Mouse (Mus musculus): ENCODE measurements around the gene Abcd4. TPM values are rescaled to one million over a fixed set of nuclear protein-coding genes. Genes with fewer than 3 reads are reported as not detected.

Abcd4 gene
- polyA plus RNA-seq, 1 experiment, result 20.9 TPM

- H3K9ac ChIP-seq (ENCODE audit: low read depth, poor library complexity, severe bottlenecking), result no peak overlapping the region
- peaks cover 3% of the 10 kb centered on the region for H3K4me1 ChIP-seq (ENCODE audit: control insufficient read depth, insufficient read depth, low read length)
- no peak overlapping the region for H3K4me3 ChIP-seq (ENCODE audit: low read depth, low read length)
- no peak for TF ChIP-seq POLR2A (IDR thresholded peaks at IDR 0.05; ENCODE audit: insufficient read depth, low read length)
- no peak for TF ChIP-seq CTCF (IDR thresholded peaks at IDR 0.05; ENCODE audit: low read depth, low read length)
- TF ChIP-seq EP300 (IDR thresholded peaks at IDR 0.05; ENCODE audit: insufficient read depth, low read depth, low read length), result no peak
- no peaks in the 10 kb centered on the region for H3K9me3 ChIP-seq (replicated peaks; ENCODE audit: control insufficient read depth, insufficient read depth, low read length, poor library complexity, severe bottlenecking)
- H3K27ac ChIP-seq (ENCODE audit: insufficient read depth, low read length), result no peak overlapping the region
- H3K36me3 ChIP-seq (ENCODE audit: control insufficient read depth, insufficient read depth, low read length, poor library complexity, severe bottlenecking), result no peaks in the 10 kb centered on the region
- H3K27me3 ChIP-seq (ENCODE audit: control insufficient read depth, insufficient read depth, low read length, poor library complexity, severe bottlenecking), result no peaks in the 10 kb centered on the region
Measured at GRCm38 (mm10) chr12:84612518-84612917, 4.7 kb downstream of the Abcd4 start.

GRCm38 (mm10) chr12:84611718-84612117, 5.5 kb downstream of the Abcd4 start:
- H3K4me3 ChIP-seq (ENCODE audit: low read depth, low read length), result no peak overlapping the region
- peaks cover 3% of the 10 kb centered on the region for H3K4me1 ChIP-seq (ENCODE audit: control insufficient read depth, insufficient read depth, low read length)
- no peak overlapping the region for H3K27ac ChIP-seq (ENCODE audit: insufficient read depth, low read length)
- TF ChIP-seq EP300 (IDR thresholded peaks at IDR 0.05; ENCODE audit: insufficient read depth, low read depth, low read length) (no peak), POLR2A (IDR thresholded peaks at IDR 0.05; ENCODE audit: insufficient read depth, low read length) (no peak), CTCF (IDR thresholded peaks at IDR 0.05; ENCODE audit: low read depth, low read length) (no peak)
- 0 out of 2 replicates have a peak, but pooled peaks cover 3% of the 10 kb centered on the region for H3K36me3 ChIP-seq (ENCODE audit: control insufficient read depth, insufficient read depth, low read length, poor library complexity, severe bottlenecking)
- H3K27me3 ChIP-seq (ENCODE audit: control insufficient read depth, insufficient read depth, low read length, poor library complexity, severe bottlenecking), result no peaks in the 10 kb centered on the region
- H3K9ac ChIP-seq (ENCODE audit: low read depth, poor library complexity, severe bottlenecking), result no peak overlapping the region
- no peaks in the 10 kb centered on the region for H3K9me3 ChIP-seq (replicated peaks; ENCODE audit: control insufficient read depth, insufficient read depth, low read length, poor library complexity, severe bottlenecking)

GRCm38 (mm10) chr12:84605860-84606259, 11.4 kb downstream of the Abcd4 start:
- H3K4me1 ChIP-seq (ENCODE audit: control insufficient read depth, insufficient read depth, low read length), result no peaks in the 10 kb centered on the region
- no peaks in the 10 kb centered on the region for H3K27me3 ChIP-seq (ENCODE audit: control insufficient read depth, insufficient read depth, low read length, poor library complexity, severe bottlenecking)
- no peak overlapping the region for H3K4me3 ChIP-seq (ENCODE audit: low read depth, low read length)
- H3K9me3 ChIP-seq (replicated peaks; ENCODE audit: control insufficient read depth, insufficient read depth, low read length, poor library complexity, severe bottlenecking), result no peaks in the 10 kb centered on the region
- no peak overlapping the region for H3K27ac ChIP-seq (ENCODE audit: insufficient read depth, low read length)
- 0 out of 2 replicates have a peak, but pooled peaks cover 5% of the 10 kb centered on the region for H3K36me3 ChIP-seq (ENCODE audit: control insufficient read depth, insufficient read depth, low read length, poor library complexity, severe bottlenecking)
- no peak overlapping the region for H3K9ac ChIP-seq (ENCODE audit: low read depth, poor library complexity, severe bottlenecking)
- TF ChIP-seq EP300 (IDR thresholded peaks at IDR 0.05; ENCODE audit: insufficient read depth, low read depth, low read length), result no peak
- no peak for TF ChIP-seq POLR2A (IDR thresholded peaks at IDR 0.05; ENCODE audit: insufficient read depth, low read length)
- peak; percentile 77 for TF ChIP-seq CTCF (IDR thresholded peaks at IDR 0.05; ENCODE audit: low read depth, low read length)

GRCm38 (mm10) chr12:84604001-84604400, 13.2 kb downstream of the Abcd4 start:
- Histone ChIP-seq H3K36me3 (ENCODE audit: control insufficient read depth, insufficient read depth, low read length, poor library complexity, severe bottlenecking) (0 out of 2 replicates have a peak, but pooled peaks cover 5% of the 10 kb centered on the region), H3K27me3 (ENCODE audit: control insufficient read depth, insufficient read depth, low read length, poor library complexity, severe bottlenecking) (no peaks in the 10 kb centered on the region)
- TF ChIP-seq CTCF (IDR thresholded peaks at IDR 0.05; ENCODE audit: low read depth, low read length) (no peak), EP300 (IDR thresholded peaks at IDR 0.05; ENCODE audit: insufficient read depth, low read depth, low read length) (no peak), POLR2A (IDR thresholded peaks at IDR 0.05; ENCODE audit: insufficient read depth, low read length) (no peak)

GRCm38 (mm10) chr12:84598324-84598723, 18.9 kb downstream of the Abcd4 start:
- H3K27me3 ChIP-seq (ENCODE audit: control insufficient read depth, insufficient read depth, low read length, poor library complexity, severe bottlenecking), result no peaks in the 10 kb centered on the region
- no peak for TF ChIP-seq EP300 (IDR thresholded peaks at IDR 0.05; ENCODE audit: insufficient read depth, low read depth, low read length)
- TF ChIP-seq CTCF (IDR thresholded peaks at IDR 0.05; ENCODE audit: low read depth, low read length), result no peak
- TF ChIP-seq POLR2A (IDR thresholded peaks at IDR 0.05; ENCODE audit: insufficient read depth, low read length), result no peak

More at GRCm38 (mm10) chr12:84604001-84604400, 13.2 kb downstream of the Abcd4 start:
- no peak overlapping the region for H3K9ac ChIP-seq (ENCODE audit: low read depth, poor library complexity, severe bottlenecking)
- no peaks in the 10 kb centered on the region for H3K4me1 ChIP-seq (ENCODE audit: control insufficient read depth, insufficient read depth, low read length)
- H3K4me3 ChIP-seq (ENCODE audit: low read depth, low read length), result no peak overlapping the region
- no peaks in the 10 kb centered on the region for H3K9me3 ChIP-seq (replicated peaks; ENCODE audit: control insufficient read depth, insufficient read depth, low read length, poor library complexity, severe bottlenecking)
- H3K27ac ChIP-seq (ENCODE audit: insufficient read depth, low read length), result no peak overlapping the region

GRCm38 (mm10) chr12:84589825-84590761, 27.1 kb downstream of the Abcd4 start:
- 0 out of 2 replicates have a peak, but pooled peaks have one; percentile 3 for TF ChIP-seq EP300 (IDR thresholded peaks at IDR 0.05; ENCODE audit: insufficient read depth, low read depth, low read length)
- peak; percentile 100 for TF ChIP-seq CTCF (IDR thresholded peaks at IDR 0.05; ENCODE audit: low read depth, low read length)
- TF ChIP-seq POLR2A (IDR thresholded peaks at IDR 0.05; ENCODE audit: insufficient read depth, low read length), result no peak
- no peaks in the 10 kb centered on the region for H3K36me3 ChIP-seq (ENCODE audit: control insufficient read depth, insufficient read depth, low read length, poor library complexity, severe bottlenecking)
- no peak overlapping the region for H3K27ac ChIP-seq (ENCODE audit: insufficient read depth, low read length)
- no peaks in the 10 kb centered on the region for H3K9me3 ChIP-seq (replicated peaks; ENCODE audit: control insufficient read depth, insufficient read depth, low read length, poor library complexity, severe bottlenecking)
- peaks cover 2% of the 10 kb centered on the region for H3K4me1 ChIP-seq (ENCODE audit: control insufficient read depth, insufficient read depth, low read length)
- peaks cover 2% of the 10 kb centered on the region; the same call in 1 of the 2 replicates for H3K27me3 ChIP-seq (ENCODE audit: control insufficient read depth, insufficient read depth, low read length, poor library complexity, severe bottlenecking)
- H3K9ac ChIP-seq (ENCODE audit: low read depth, poor library complexity, severe bottlenecking), result peak overlapping the region; percentile 62
- peak overlapping the region; percentile 19 for H3K4me3 ChIP-seq (ENCODE audit: low read depth, low read length)

More at GRCm38 (mm10) chr12:84598324-84598723, 18.9 kb downstream of the Abcd4 start:
- no peaks in the 10 kb centered on the region for H3K9me3 ChIP-seq (replicated peaks; ENCODE audit: control insufficient read depth, insufficient read depth, low read length, poor library complexity, severe bottlenecking)
- no peaks in the 10 kb centered on the region for H3K4me1 ChIP-seq (ENCODE audit: control insufficient read depth, insufficient read depth, low read length)
- no peaks in the 10 kb centered on the region for H3K36me3 ChIP-seq (ENCODE audit: control insufficient read depth, insufficient read depth, low read length, poor library complexity, severe bottlenecking)
- H3K27ac ChIP-seq (ENCODE audit: insufficient read depth, low read length), result no peak overlapping the region
- H3K9ac ChIP-seq (ENCODE audit: low read depth, poor library complexity, severe bottlenecking), result no peak overlapping the region
- H3K4me3 ChIP-seq (ENCODE audit: low read depth, low read length), result no peak overlapping the region
